Mouse (Mus musculus) adrenal gland, adult 2 months (tissue): ENCODE results near the gene Thsd4. TPM values are rescaled to one million over a fixed set of nuclear protein-coding genes. Genes with fewer than 3 reads are reported as not detected.

ENCODE experiments used
- DNase-seq: peaks from one replicate; pipeline ENCODE4 v3.0.0; 2021
- polyA plus RNA-seq: library from polyadenylated mRNA; depleted of rRNA; stranded (reverse); fragments of >200 nt; gene quantifications from 2 replicates; pipeline ENCODE4 v1.2.3, GENCODE M21; 2012
- total RNA-seq, 2 experiments: library from RNA; stranded (reverse); gene quantifications; 2 replicates each; pipeline ENCODE4 v1.2.3; 2021

The Thsd4 gene
- total and polyA plus RNA-seq, 3 experiments = 2.4 to 5.0 (median 3.7) TPM

DNA sequence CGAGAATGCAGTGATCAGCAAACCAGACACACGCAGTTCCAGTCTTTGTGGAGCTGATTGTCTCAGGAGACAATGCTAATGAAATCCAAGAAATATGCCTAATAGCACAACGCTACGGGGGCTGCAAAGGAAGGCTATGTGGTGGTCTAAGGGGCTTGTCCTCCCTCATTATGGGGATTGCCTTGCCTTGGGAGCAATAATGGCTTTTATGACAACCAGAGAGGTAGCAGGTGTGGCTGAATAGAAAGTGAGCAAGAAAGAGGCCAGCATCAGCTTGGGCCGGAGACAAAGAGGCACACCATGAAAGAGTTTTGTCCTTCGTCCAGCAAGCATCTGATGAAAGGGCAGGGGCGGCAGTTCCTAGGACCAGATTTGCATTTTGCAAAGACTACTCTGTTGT, 372.9 kb downstream of the Thsd4 start:
- no peak for DNase-seq

DNA sequence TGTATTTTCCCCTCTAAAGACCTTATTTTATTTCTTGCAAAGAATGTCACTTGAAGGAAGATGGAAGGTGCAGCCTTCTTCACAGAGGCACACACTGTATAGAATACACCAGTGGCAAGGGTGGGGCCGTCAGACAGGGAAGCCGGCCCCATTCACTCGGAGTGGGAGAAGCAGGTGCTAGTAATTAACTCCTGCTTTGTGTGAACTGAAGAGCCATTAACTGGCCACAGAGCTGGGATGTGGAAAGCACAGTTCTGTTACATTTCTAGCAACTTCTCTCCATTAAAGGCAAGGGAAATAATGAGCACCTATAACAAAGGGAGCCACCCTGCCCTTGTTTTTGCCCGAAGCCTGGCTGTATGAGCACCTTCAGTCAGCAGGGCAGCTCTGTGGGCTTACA, 374.4 kb downstream of the Thsd4 start:
- no peak for DNase-seq

DNA sequence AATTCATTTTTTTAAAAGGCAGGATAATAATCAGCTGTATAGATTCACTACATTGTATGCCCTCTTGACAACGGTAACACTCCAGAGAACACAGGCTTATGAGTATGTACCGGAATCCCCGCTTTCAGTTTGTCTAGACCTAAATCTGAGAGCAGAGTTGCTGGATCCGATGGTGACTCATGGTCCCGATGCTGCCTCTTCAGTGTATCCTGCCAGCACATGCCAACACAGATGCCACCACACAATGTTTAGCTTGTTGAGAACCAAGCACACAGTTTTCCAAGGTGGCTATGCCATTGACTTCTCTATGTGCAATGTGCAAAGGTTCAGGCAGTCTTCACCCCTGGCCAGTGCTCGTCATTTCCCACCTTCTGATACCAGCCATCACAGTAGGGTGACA, 378.0 kb downstream of the Thsd4 start:
- DNase-seq = no peak

DNA sequence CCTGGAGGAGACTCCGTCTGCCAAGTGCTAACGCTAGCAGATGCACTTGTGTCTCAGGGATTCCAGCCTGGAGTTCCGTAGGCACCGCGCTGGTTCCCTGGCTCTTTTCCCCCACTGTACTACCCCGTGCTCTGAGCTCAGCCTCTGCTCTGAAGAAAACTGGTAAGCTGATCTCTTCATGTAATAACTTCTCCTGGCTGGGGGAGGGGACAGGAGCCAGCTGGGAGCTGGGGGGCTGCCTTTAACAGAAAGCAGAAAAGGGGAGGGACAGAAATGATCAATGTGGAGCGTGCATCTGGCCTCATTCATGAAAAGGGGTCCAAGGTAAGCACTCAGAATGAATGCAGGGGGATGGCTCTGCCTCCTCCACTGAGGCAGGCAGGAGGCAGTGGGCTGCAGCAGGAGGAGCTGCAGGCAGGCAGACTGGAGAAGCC, 380.7 kb downstream of the Thsd4 start:
- DNase-seq = no peak

DNA sequence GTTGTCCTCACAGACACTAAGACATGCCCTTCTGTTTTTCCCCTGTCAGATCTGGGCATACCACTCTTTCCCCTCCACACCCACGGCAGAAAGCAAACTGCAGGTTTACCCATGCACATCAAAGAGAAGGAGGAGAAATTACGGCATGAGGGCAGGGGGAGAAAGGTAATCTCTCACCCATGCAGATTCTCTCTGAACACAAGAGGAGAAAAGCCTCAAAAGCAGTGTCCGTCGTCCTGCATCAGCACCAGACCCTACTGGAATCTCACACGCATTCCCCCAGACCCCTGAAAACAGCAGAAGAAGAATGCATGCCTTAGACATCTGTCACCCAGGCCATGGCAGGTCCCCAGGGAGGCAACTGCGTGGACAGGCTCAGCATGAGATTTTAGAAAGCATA, 381.4 kb downstream of the Thsd4 start:
- DNase-seq = no peak

DNA sequence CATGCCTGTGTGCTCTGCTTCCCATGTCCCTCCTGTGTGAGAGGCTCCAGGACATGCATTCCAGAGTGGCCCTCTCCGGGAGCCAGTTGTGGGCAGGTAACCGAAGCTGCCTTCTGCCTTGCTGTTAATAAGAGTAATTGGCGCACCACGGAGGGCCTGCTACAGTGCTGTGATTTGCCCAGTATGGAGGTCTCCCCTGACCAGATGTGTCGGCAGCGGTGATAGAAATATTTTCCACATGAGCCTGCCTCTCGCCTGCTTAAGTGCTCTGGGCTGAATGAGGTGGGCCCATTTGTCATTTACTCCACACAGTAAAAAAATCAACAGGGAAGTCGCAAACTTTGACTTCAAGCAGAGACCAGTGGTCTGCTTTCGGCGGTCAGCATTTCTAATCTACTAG, 382.4 kb downstream of the Thsd4 start:
- DNase-seq = no peak

DNA sequence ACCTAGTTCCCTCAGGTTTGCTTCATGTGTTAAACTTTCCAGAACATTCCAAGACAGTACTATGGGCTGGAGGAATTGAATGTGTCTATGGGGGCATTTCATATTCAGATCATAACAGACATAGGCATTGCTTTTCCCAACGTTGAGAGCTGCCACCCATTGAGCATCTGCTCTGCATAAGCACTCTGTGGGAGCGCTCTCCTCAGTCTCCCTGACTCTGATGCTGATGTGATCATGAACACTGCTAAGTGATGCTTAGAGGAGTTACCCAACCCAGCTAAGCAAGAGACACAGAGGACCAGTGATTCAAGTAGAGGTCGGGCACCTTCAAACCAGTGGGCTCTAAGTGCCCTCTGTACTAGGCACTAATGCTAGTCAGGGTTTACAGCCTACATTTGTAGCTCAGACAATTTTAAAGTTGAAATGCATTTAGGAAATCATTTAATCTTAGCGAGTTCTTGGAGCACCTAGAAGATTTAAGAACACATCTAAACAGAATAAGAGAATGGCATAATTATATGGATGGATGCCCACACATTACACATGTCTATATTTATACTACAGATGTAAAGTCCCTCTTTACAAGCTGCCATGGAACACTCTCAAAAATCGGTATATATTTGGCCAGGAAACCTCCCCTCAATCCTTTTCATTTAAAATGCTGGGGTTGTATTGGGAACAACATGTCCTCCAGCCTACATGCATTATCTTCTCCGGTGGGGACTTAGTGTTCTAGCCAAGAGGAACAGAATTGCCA, 392.4 kb downstream of the Thsd4 start:
- no peak for DNase-seq

DNA sequence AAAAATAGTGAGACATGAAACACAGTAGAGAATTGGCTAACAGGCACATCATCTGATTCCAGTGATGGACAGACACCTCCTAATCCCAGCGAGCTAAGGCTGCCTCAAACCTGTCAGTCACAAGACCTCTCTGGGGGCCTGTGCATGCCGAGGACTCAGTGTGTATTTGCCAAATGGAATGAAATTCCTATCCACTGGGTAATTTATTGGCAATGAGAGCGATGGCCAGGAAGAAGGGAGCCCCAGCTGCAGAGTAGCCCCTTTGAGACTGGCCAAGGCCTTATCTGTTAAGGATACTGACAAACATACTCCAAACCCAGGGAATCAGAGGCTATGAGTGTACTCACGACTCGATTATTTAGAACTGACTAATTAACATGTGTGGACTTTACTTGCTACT, 394.9 kb downstream of the Thsd4 start:
- no peak for DNase-seq

DNA sequence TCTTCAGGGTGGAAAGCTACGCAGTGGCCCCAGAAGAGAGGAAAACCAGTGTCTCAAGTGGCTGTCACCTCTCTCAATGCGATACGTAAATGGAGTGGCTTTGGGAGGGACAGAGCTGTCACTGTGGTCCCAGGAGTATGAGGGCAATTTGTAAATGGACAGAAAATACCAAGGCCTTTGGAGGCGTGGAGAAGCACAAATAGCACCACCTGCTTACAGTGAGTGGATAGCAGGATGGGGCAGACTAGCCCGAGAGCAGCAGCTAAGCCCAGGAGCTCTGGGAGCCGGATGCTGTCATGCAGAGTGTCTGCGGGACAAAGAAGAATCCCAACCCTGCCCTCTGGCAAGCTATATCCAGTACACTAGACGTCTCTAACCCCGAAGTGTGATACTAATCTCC, 397.7 kb downstream of the Thsd4 start:
- DNase-seq = no peak

DNA sequence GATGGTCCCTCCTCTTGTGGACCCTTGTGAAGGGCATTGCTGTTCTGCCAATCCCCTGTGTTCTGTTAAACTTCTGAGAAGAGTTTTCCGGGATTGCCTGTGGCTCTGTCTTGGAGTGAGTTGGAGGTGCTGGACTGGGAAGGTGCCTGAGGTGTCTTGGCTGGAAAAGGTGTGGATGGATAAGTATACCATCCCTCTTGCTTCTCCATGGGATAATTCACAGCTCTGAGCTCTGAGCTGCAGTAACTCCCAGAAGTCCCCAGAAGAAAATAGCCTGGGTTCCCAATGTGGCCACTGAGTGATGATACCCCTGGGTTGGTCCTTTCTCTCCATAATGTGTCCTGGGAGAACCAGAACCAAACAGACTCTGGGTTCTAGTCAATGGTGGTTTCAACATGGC, 398.8 kb downstream of the Thsd4 start:
- no peak for DNase-seq

DNA sequence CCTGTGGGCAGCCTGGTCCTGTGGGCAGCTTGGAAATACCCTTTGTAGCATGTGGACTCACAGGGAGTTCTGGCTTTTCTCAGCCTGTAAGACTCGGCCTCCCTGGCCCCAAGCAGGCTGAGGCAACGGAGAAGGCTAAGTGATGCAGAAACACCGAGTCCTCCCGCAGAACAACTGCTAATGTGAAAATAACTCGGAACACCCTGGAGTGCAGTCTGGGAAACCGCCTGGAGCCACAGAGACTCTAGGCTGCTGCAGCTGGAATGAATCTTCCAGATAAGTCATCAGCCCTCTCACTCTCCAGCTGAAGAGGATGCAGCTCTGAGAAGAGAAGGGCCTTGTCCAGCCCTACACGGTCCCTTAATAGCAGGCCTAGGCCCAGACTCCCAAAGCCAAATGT, 402.0 kb downstream of the Thsd4 start:
- DNase-seq = no peak

DNA sequence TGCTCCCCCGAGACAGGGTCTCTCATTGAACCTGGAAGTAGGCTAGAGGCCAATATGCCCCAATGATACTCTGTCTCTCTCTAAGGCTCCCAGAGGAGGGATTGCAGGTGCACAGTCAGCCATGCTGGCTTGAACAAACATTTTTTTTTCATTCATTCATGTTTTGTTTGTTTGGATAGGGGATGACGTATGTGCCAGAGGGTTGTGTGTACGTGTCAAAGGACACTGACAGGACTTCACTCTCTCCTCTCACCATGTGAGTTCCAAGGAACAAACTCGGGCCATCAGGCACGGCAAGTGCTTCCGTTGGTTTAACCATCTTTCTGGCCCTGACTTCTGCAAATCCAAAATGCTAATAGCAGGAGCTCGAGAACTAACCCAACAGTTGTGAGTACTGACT, 404.0 kb downstream of the Thsd4 start:
- no peak for DNase-seq

DNA sequence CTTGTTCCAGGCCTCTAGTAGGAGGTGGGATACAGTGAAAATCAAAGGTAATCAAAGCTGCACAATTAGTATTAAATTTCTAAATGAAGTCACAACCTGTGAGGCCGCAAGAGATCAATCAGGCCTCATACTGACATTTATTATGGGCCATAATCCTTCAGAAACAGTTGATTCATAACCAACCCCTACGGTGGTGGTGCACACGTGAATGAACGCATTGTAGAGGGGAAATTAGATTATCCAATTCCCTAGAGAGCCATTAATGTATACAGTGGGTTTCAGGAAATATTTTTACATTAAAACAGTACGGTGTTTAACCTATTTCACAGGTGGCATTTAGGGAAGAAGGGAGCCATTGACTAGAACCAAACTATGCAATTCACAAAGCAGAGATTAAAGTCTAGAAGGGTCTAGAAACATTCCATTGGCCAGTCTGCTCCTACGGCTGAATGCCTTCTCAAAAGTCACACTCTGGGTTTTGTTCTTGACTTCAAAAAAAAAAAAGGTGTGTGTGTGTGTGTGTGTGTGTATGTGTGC, 406.1 kb downstream of the Thsd4 start:
- no peak for DNase-seq

DNA sequence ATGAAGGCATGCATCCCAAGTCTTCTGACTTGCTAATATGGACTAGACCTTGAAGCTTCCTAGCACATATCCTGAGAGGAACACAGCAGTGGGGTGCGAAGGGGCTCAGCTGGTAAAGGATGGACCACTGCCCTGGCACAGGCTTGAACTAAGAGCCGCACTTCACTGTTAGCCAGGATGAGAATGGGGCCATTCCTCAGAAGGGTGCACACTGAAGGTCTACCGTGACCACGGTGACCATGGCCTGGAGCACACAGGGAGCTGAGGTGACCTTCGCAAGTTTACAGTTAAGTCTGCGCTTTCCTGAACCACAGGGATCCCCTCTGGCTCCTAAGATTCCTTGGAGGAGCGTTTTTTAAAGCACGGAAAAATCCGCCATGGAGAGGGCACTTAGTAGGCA, 406.5 kb downstream of the Thsd4 start:
- DNase-seq = no peak

DNA sequence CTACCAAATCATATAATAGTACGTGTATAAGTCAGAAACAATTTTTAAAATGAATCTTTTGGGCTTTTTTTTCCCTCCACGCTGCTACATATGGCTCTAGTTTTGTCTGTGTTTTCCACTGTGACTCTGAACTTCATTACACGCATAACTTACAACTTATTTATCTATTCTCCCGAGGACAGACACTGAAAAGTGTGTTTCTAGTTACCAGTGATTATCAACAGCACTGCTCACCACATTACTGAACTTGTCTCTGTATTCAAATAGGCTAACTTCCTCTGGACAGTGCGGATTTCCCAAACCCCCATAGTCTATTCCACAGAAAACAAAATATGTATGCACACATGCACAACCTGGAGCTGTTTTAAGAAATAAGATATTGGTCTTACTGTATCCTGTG, 411.6 kb downstream of the Thsd4 start:
- no peak for DNase-seq

DNA sequence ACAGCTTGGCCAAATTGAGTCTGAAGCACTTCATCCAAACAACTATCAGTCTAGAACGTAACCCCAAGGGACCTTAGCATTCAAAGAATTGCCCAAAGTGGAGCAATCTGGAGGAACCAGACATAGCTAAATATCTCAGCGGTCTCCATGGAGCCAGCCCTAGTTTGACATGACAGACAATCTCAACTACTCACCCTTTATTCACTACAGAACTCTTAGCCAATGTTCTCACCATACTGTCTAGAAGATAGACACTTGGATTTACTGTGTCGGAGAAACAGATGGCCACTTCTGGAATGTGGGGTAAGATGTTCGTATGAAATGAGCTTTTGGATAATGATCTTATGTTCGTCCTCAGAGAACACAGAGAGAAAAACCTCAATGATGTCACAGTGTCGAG, 415.2 kb downstream of the Thsd4 start:
- DNase-seq = no peak

DNA sequence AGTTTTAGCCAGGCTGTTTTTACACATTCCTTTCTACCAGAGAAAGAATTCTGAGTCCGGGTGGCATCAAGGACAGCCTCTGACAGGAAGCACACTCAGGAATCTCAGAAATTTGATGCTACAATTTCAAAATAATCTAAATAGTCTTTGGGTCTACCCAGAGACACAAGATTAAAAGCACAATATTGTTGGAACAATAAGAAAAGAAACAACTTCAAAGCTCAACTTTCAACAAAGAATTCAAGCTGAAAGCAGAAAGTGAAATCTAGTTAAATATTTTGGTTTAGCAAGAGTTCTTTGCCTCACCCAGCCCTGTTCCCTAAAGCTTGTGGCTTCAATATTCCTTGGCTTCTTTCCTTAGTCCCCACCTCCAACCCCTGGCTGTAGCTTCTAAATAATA, 415.7 kb downstream of the Thsd4 start:
- no peak for DNase-seq

DNA sequence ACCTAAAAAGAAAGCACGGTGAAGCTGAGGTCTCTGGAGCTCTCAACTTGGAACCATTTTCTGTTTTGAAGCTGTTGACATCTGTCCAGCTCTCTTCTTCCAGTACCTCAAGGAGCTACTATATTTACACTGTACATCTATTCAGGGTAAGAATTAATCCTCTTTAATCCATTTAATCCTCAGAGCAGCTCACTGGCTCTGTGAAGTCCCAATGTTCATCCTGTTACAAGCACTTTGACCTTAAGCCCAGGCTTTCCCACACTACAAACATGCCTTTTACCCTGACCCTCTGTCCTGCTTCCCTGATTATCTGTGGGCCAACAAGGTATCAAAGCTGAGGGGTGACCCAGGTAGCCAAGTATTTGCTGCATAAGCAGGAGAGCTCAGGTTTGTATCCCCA, 427.6 kb downstream of the Thsd4 start:
- DNase-seq = no peak

DNA sequence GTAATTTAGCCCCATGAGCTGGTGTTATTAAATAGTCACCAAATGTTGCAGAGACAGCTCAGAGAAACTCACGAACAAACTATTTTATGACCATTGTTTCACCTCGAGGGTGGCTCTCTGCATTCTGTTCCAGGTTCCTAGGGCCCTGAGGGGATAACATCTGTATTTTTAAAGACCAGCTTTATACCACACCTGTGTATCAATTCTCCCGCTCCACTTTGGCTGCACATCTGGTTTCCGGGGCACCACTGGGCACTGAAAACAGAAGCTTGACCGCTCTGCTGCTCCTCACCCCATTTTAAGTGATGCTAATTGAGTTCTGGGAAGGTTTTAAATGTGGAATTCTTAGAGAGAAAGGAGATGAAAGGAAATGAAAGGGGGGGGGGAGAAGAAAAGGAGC, 429.4 kb downstream of the Thsd4 start:
- no peak for DNase-seq

DNA sequence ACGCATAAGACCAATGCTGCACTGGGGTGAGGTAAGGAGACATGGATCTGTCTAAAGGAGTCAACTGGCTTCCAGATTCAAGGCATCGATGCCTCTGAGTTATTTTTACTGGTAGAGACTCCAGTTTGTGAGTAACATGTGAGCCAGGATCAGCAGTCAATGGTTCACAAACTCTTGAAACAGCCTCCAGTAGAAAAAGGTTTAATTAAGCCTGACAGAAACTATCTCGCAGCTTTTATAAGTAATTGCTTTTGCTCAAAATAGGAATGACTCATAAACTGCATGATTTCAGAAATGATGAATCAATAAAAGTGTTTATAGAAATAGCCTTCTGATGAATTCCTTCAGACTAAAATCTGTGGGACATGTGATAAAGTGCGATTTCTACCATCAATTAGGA, 432.4 kb downstream of the Thsd4 start:
- DNase-seq = no peak

DNA sequence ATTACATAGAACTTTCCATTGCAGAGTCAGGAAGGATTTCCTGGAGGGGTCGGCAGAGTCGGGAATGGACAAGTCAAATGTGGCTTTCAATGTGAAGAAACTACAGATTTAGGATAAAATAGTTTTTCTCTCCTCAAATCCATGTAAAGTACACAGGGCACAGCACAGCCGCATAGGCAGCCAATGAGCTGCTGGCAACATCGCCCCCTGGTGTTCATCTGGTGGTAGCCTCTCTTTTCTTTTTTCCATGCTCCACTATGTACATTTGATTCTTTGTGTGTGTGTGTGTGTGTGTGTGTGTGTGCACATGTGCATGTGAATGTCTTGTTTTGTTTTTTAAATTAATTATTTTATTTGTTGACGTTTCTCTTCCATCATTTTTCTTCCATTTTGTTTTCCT, 433.7 kb downstream of the Thsd4 start:
- peak; percentile 50 for DNase-seq

DNA sequence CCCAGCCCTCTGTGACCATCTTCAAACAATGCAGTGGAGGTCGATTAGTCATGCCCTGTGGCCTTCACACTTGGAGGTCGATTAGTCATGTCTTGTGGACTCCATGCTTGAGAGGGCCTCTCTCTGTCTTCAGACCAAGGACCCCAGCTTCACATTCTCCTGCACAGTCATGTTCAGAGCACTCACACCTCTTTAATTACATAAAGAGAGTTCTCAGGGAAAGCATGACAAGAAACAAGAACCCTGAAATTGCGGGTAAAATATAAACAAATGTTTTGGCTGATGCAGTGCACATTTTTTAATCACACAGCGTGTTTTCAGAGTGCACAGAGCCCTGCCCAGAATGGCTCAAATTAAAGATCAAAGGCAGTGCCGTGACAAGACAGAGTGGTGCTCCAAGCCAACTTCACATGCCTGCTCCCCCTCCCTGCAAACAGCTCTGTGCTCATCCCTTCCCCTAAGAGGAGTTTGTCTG, 439.7 kb downstream of the Thsd4 start:
- DNase-seq = peak; percentile 89

DNA sequence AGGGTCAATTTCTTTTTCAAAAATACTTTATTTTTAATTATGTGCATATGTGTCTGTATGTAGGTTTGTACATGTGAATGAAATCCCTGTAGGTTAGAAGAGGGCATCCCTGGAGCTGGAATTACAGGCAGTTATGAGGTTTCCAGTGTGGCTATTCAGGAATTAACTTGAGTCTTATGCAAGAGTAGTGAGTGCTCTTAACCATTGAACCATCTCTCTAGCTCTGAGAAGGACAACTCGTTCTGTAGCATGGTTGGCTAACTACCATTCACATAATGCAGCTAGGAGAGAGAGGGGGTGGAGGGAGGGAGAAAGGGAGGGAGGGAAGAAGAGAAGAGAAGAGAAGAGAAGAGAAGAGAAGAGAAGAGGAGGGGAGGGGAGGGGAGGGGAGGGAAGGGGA, 444.1 kb downstream of the Thsd4 start:
- DNase-seq = no peak

DNA sequence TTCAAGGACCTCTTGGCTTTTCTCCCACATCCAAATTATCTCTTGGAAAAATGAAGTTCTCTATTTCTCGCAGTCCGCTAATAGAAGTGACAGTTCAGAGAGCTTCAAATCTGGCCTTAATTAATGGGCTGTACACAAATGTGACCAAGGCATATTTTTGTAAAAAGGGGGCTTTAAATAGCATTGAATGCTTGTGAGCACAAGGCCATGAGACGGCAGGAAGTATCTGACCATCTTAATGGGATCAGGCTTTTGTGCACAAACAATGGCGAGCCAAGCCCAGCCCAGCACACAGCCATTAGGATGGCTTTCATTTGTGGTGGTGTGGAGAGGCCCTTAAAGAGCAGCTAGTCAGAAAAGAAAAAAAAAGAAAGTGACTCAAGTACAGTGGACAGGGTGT, 445.4 kb downstream of the Thsd4 start:
- no peak for DNase-seq
